Mouse (Mus musculus) embryonic fibroblast, embryonic 13.5 days (primary cell): ENCODE results near the gene Mfap5.

ENCODE experiments used
- CTCF ChIP-seq: IDR thresholded peaks from 2 replicates; pipeline ENCODE4 v1.5.1; 2011; ENCODE audit warnings: mild to moderate bottlenecking, control low read depth, low read length, moderate library complexity, borderline replicate concordance; ENCODE audit not compliant: insufficient read depth
- POLR2A ChIP-seq: IDR thresholded peaks from 2 replicates; pipeline ENCODE4 v1.6.1; 2011; ENCODE audit warnings: low read depth, mild to moderate bottlenecking, control low read depth, low read length, moderate library complexity

GRCm38 (mm10) chr6:122493799-122494472 is 11.7 kb upstream of the Mfap5 start:
- TF ChIP-seq CTCF (no peak), POLR2A (no peak)
